8 mouse cellular contexts compared by ENCODE assay signal in the genomic region with DNA sequence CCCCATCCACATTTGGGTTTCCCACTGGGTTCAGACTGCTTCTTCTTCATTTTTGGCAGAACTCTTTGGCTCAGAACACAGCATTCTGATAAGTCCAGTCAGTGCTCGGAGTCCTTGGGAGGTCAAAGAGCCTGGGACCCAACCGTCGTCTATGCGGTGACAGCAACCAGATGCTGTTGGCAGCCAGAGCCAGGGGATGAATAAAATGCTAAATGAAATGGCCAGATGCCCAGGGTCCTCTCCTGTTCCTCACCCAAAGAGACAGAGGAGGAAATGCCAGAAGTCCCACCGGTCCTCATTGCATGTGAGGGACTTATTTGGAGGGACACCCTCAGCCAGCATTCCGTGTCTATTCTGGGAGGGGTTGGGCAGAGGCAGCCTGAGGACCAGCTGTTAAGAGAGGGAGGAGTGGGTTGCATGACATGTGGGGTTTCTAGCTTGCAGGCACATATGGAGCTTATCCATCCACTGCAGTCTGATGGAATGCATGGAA.
A peak's percentile ranks its signal among the peaks of the same experiment; 100 is the strongest.
DNase-seq lines count a peak whose midpoint lies in the region; ATAC-seq and TF ChIP-seq lines count a peak whose summit lies in the region.

No protein-coding gene starts in this region.

- H3K9me3 ChIP-seq in midbrain, postnatal 0 days (ENCODE audit: low read length) = no peaks in the 10 kb centered on the region
- no peaks in the 10 kb centered on the region for H3K9me3 ChIP-seq in midbrain, embryonic 11.5 days (ENCODE audit: control insufficient read depth, low read length)
- H3K9me3 ChIP-seq in kidney, embryonic 16.5 days (ENCODE audit: low read length) = 0 out of 2 replicates have a peak, but pooled peaks cover 3% of the 10 kb centered on the region
- H3K9me3 ChIP-seq in stomach, embryonic 14.5 days (ENCODE audit: control insufficient read depth, low read depth, low read length) = no peaks in the 10 kb centered on the region
- no peaks in the 10 kb centered on the region for H3K9me3 ChIP-seq in hindbrain, embryonic 10.5 days
- H3K9me3 ChIP-seq in midbrain, embryonic 13.5 days = no peaks in the 10 kb centered on the region

- no peak for TF ChIP-seq CTCF in midbrain, postnatal 0 days (IDR thresholded peaks at IDR 0.05)

- WGBS in midbrain, postnatal 0 days = 81% methylated on average over 6 of the region's 6 CpGs
- 84% methylated on average over 6 of the region's 6 CpGs for WGBS in midbrain, embryonic 11.5 days
- WGBS in kidney, embryonic 16.5 days = 49% methylated on average over 6 of the region's 6 CpGs
- 45% methylated on average over 6 of the region's 6 CpGs for whole genome bisulfite sequencing in stomach, embryonic 14.5 days
- 84% methylated on average over 6 of the region's 6 CpGs for WGBS in hindbrain, embryonic 10.5 days
- 92% methylated on average over 6 of the region's 6 CpGs for WGBS in midbrain, embryonic 13.5 days

- no peak overlapping the region for H3K4me3 ChIP-seq in midbrain, postnatal 0 days (ENCODE audit: low read depth, low read length)
- no peak overlapping the region for H3K4me3 ChIP-seq in midbrain, embryonic 11.5 days (ENCODE audit: low read depth, low read length)
- no peak overlapping the region for H3K4me3 ChIP-seq in kidney, embryonic 16.5 days (ENCODE audit: low read length)
- no peak overlapping the region for H3K4me3 ChIP-seq in stomach, embryonic 14.5 days (ENCODE audit: low read depth, low read length)
- H3K4me3 ChIP-seq in hindbrain, embryonic 10.5 days = no peak overlapping the region
- no peak overlapping the region for H3K4me3 ChIP-seq in midbrain, embryonic 13.5 days (replicated peaks)

- no peaks in the 10 kb centered on the region for H3K36me3 ChIP-seq in midbrain, postnatal 0 days (ENCODE audit: insufficient read depth, low read length)
- H3K36me3 ChIP-seq in midbrain, embryonic 11.5 days (ENCODE audit: control insufficient read depth, insufficient read depth, low read length) = no peaks in the 10 kb centered on the region
- no peaks in the 10 kb centered on the region for H3K36me3 ChIP-seq in kidney, embryonic 16.5 days (ENCODE audit: insufficient read depth, low read length)
- H3K36me3 ChIP-seq in stomach, embryonic 14.5 days (ENCODE audit: control insufficient read depth, insufficient read depth, low read length) = no peaks in the 10 kb centered on the region
- no peaks in the 10 kb centered on the region for H3K36me3 ChIP-seq in hindbrain, embryonic 10.5 days
- no peaks in the 10 kb centered on the region for H3K36me3 ChIP-seq in midbrain, embryonic 13.5 days

- H3K4me1 ChIP-seq in midbrain, postnatal 0 days (ENCODE audit: insufficient read depth, low read length) = no peaks in the 10 kb centered on the region
- no peaks in the 10 kb centered on the region for H3K4me1 ChIP-seq in midbrain, embryonic 11.5 days (ENCODE audit: control insufficient read depth, insufficient read depth, low read length)
- peaks cover 21% of the 10 kb centered on the region for H3K4me1 ChIP-seq in kidney, embryonic 16.5 days (ENCODE audit: insufficient read depth, low read length)
- H3K4me1 ChIP-seq in stomach, embryonic 14.5 days (ENCODE audit: control insufficient read depth, insufficient read depth, low read length) = peaks cover 3% of the 10 kb centered on the region; the same call in 1 of the 2 replicates
- H3K4me1 ChIP-seq in hindbrain, embryonic 10.5 days (replicated peaks) = no peaks in the 10 kb centered on the region
- H3K4me1 ChIP-seq in midbrain, embryonic 13.5 days (replicated peaks) = no peaks in the 10 kb centered on the region

- H3K4me2 ChIP-seq in midbrain, postnatal 0 days (ENCODE audit: low read depth, low read length, poor library complexity, severe bottlenecking) = no peak overlapping the region
- H3K4me2 ChIP-seq in midbrain, embryonic 11.5 days = no peak overlapping the region
- no peak overlapping the region for H3K4me2 ChIP-seq in kidney, embryonic 16.5 days (replicated peaks; ENCODE audit: low read depth, low read length)
- no peak overlapping the region for H3K4me2 ChIP-seq in stomach, embryonic 14.5 days (replicated peaks; ENCODE audit: low read depth, low read length)
- no peak overlapping the region for H3K4me2 ChIP-seq in midbrain, embryonic 13.5 days (replicated peaks)

- DNase-seq in midbrain, postnatal 0 days (ENCODE audit: low spot score) = peak; percentile 54
- DNase-seq in midbrain, embryonic 11.5 days (ENCODE audit: low spot score, missing footprints) = no peak
- DNase-seq in heart, adult 8-10 months (ENCODE audit: low spot score) = peak; percentile 74
- DNase-seq in left cerebral cortex, adult 18-20 months (ENCODE audit: low spot score in 2 of 2) = no peak
- DNase-seq in hindbrain, embryonic 10.5 days (ENCODE audit: low spot score) = no peak

- no peak for ATAC-seq in midbrain, postnatal 0 days (ENCODE audit: low FRiP score)
- ATAC-seq in midbrain, embryonic 11.5 days (ENCODE audit: low FRiP score) = no peak
- ATAC-seq in kidney, embryonic 16.5 days (ENCODE audit: low FRiP score, low TSS enrichment) = peak; percentile 83
- ATAC-seq in stomach, embryonic 14.5 days (ENCODE audit: insufficient number of reproducible peaks, insufficient read depth, low FRiP score, low read depth) = peak; percentile 83
- ATAC-seq in midbrain, embryonic 13.5 days = no peak

- H3K27ac ChIP-seq in midbrain, postnatal 0 days (ENCODE audit: low read depth, low read length) = no peak overlapping the region
- no peak overlapping the region for H3K27ac ChIP-seq in midbrain, embryonic 11.5 days (ENCODE audit: low read depth, low read length)
- H3K27ac ChIP-seq in kidney, embryonic 16.5 days (ENCODE audit: low read length) = peak overlapping the region; percentile 83
- H3K27ac ChIP-seq in stomach, embryonic 14.5 days (ENCODE audit: low read length) = peak overlapping the region; percentile 64
- no peak overlapping the region for H3K27ac ChIP-seq in hindbrain, embryonic 10.5 days
- H3K27ac ChIP-seq in midbrain, embryonic 13.5 days = no peak overlapping the region

- H3K9ac ChIP-seq in midbrain, postnatal 0 days (replicated peaks; ENCODE audit: low read length, poor library complexity, severe bottlenecking) = no peak overlapping the region
- H3K9ac ChIP-seq in midbrain, embryonic 11.5 days (ENCODE audit: low read length) = no peak overlapping the region
- H3K9ac ChIP-seq in kidney, embryonic 16.5 days (replicated peaks; ENCODE audit: low read length) = no peak overlapping the region
- no peak overlapping the region for H3K9ac ChIP-seq in stomach, embryonic 14.5 days (replicated peaks; ENCODE audit: low read depth, low read length)
- no peak overlapping the region for H3K9ac ChIP-seq in midbrain, embryonic 13.5 days (replicated peaks)

- no peaks in the 10 kb centered on the region for H3K27me3 ChIP-seq in midbrain, postnatal 0 days (ENCODE audit: insufficient read depth, low read length)
- no peaks in the 10 kb centered on the region for H3K27me3 ChIP-seq in midbrain, embryonic 11.5 days (ENCODE audit: control insufficient read depth, insufficient read depth, low read length)
- no peaks in the 10 kb centered on the region for H3K27me3 ChIP-seq in kidney, embryonic 16.5 days (ENCODE audit: insufficient read depth, low read length)
- no peaks in the 10 kb centered on the region for H3K27me3 ChIP-seq in stomach, embryonic 14.5 days (ENCODE audit: control insufficient read depth, insufficient read depth, low read length)
- no peaks in the 10 kb centered on the region for H3K27me3 ChIP-seq in hindbrain, embryonic 10.5 days (ENCODE audit: insufficient read depth, poor library complexity, severe bottlenecking)
- H3K27me3 ChIP-seq in midbrain, embryonic 13.5 days = no peaks in the 10 kb centered on the region

Comparison
In these comparisons a context has a peak if more than half of its experiments do, and no peak if none do; other contexts are left out.
1. DNase-seq: peak in midbrain, postnatal 0 days (single experiment) and heart, adult 8-10 months (single experiment); none in midbrain, embryonic 11.5 days (single experiment), left cerebral cortex, adult 18-20 months (0 of 2) and hindbrain, embryonic 10.5 days (single experiment).
2. ATAC-seq: peak in kidney, embryonic 16.5 days (single experiment) and stomach, embryonic 14.5 days (single experiment); none in midbrain, postnatal 0 days (single experiment), midbrain, embryonic 11.5 days (single experiment) and midbrain, embryonic 13.5 days (single experiment).
3. H3K27ac ChIP-seq: peak in kidney, embryonic 16.5 days (single experiment) and stomach, embryonic 14.5 days (single experiment); none in midbrain, postnatal 0 days (single experiment), midbrain, embryonic 11.5 days (single experiment), hindbrain, embryonic 10.5 days (single experiment) and midbrain, embryonic 13.5 days (single experiment).